Mouse (Mus musculus) erythroblast, embryonic 14.5 days (primary cell): ENCODE data around the gene Atg10.

Source experiments
- GATA1 ChIP-seq: IDR thresholded peaks from 2 replicates; pipeline ENCODE4 v1.6.1; 2012; ENCODE audit warnings: low read length, inconsistent platforms, mixed read lengths
- TAL1 ChIP-seq: IDR thresholded peaks from 3 replicates; pipeline ENCODE4 v1.6.1; 2012; ENCODE audit warnings: low read length, inconsistent platforms, mixed read lengths

GRCm38 (mm10) chr13:90926938-90927633 lies 296.7 kb downstream of the Atg10 start:
- no peak for TF ChIP-seq TAL1
- TF ChIP-seq GATA1, result no peak
